Mouse (Mus musculus): ENCODE data around the gene Cd82.

DNA sequence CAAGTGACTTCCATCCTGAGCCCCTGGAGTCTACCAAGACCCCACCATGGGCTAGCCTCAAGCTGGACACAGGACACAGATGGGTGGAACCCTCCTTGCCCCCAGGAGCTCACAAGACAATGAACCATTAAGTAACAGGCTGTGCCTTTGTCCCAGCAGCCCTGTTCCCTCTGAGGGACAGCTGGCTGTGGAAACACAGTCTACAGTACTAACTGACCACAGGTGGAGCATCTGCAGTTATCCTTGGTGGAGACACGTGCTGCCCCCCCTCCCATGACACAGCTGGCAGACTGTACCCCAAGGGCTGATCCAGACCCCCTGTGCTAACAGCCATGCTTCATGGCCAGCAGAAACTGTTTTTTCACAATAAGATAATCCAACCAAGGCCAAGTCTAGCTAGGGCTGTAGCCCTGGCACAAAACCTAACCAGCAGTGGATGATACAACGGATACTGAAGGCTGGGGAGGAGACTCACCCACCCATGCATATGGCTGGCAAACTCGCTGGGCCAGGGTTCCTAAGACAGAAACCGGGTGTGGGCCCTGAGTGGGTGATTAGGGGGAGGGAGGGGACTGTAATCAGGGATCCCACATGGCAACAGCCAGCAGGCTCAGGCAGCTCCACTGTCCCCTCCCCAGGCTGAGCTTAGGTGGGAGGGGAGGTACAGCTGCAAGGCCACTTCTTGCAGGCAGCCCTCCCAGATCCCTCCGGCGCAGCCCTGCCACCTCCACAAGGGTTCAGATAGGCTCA lies 15.3 kb downstream of the Cd82 start:
- TF ChIP-seq POLR2A (IDR thresholded peaks at IDR 0.05; ENCODE audit: low read depth, low read length) = no peak
- TF ChIP-seq TBP (conservative IDR thresholded peaks at IDR 0.05; ENCODE audit: low read depth, low read length) = no peak
